Mouse (Mus musculus): Measurements from ENCODE around the gene Mdm1.
"Not testable (repeated sequence)": the region's sequence is repeated elsewhere in the genome, so short reads cannot be mapped to it uniquely, and the experiment has no call there.

The Mdm1 gene

DNA sequence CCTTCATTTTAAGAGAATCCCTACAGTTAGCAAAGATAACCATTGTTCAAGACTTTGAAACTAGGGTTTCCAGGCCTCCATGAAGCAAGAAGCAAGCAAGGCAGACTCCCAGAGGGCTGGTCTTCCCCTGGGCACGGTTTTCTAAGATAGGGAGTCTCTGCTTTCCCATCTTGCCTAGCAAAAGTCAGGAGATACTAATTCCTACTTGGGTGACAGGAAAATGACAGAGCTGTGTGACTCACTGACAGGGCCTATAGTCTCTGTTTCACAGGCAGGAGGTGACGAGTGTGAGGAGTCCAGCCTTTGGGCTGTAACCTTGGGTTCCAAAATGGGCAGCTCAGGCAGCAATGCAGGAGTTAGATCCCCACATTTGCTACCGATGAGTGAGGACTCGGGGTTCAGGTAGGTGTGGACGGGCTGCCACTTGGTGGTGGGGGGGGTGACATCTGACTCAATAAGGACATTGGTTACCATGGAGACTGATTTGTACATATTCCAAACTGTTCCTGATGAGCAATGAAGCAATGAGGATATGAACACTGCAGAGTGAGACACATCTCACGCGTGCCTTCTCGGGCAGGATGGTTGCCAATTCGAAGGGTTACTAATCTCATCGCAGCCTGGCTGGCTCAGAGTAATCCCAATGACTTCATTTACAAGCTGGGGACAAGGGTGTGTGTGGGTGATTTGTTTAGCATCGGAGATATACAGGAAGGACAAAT lies 19.0 kb upstream of the Mdm1 start:
- no peak for DNase-seq (ENCODE audit: low spot score in 2 of 2)

DNA sequence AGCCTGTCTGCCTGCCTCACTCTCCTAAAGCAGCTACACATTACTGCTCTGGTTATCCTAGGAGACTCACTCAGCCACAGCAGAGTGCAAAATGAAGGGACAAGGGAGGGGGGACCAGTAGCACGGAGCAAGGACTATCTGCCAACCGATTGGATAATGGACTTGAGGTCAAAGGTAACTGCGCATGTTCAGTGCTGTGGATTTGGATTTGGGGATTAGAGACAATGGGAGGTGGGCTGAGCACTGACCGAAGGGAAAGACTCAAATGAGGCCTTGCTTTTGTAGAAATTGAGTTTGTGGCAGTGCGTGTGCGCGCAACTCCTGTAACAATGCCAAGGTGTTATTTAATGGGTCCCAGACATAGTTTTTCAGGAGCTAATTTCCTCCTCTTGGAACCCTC lies 16.4 kb upstream of the Mdm1 start:
- no peak for DNase-seq (ENCODE audit: low spot score in 2 of 2)

DNA sequence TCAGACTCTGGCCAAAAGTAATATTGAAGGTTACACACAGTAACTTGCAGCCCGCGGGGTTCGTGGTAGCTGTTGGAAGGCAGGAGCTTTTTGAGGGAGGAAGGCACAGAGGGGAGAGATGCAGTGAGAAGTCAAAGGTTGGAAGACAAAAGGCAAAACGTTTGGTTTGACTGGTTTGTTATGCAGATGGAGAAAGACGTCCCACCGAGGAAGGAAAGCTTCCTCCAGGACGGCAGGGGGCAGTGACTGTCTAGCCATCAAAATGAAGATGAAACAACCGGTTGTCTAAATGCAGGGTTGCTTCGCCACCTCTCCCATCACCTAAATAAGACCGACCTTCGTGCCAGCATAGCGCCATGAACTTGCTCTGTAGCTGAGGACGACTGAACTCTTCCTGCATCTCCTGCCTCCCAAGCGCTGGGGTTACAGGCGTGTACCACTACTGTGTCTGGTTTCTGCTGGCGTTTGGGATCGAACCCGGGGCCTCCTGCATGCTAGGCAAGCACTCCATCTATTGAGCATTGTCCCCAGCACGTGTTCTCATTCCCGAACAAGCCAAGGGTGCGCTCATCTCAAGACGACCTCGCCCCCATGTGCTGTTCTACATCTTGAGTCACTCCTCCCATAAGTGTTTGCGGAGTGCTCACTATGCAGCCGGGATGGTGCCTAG lies 15.7 kb upstream of the Mdm1 start:
- DNase-seq (ENCODE audit: low spot score in 2 of 2) = no peak

DNA sequence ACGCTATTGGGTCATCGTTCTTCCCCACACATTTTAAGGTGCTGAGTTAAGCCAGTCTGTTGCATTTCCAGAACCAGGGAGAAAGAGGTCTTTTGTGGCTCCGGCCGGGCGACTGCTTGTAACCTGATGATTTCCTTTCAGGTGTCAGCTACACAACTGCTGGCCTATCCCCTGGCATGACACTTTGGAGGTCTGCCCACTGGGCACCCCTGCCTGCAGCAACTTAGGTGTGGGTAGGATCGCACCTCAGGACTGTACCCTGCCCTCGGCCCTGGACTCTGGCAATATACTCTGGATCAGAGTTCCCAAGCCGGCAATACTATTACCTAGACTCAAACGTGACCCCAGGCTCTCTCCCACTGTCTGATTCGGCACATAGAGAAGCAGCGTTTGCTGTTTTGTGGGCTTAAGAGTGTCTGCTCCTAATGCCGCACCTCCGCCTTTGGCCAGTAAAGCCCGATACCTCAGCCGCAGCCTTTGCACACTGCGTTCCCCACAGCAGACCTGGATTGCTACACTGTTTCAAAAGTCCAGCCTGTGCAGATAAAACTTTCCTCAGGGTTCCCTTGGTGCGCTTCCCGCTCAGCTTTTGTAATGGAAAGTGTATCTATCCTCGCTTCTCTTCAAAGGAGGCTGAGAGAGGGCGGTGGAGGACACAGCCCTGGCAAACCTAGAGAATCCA lies 12.5 kb upstream of the Mdm1 start:
- no peak for DNase-seq (ENCODE audit: low spot score in 2 of 2)

DNA sequence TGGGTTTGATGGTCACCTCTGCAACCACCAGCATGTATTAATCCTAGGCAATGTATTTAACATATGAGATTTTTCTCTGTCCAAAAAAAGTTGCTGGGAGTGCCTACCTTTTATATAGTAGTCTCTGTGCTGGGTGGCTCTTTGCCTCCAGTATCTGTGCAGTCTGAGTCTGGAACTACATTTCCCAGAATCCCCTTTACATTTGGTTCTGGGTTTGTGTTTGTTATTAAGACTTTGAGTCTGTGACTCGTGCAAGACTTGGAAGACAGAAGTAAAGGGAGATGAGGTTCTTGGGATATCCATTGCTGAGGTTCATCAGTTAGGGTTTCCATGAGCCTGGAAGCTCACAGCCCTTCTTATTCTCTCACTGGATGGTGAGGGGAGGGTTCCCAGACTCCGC lies 11.6 kb upstream of the Mdm1 start:
- no peak for DNase-seq (ENCODE audit: low spot score in 2 of 2)

- DNase-seq (ENCODE audit: low spot score in 2 of 2) = peak in 1 of 2 experiments; percentile 43
Measured at GRCm38 (mm10) chr10:118132993-118133392, 8.6 kb upstream of the Mdm1 start.

GRCm38 (mm10) chr10:118138508-118138907 lies 3.1 kb upstream of the Mdm1 start:
- no peak for DNase-seq (ENCODE audit: low spot score in 2 of 2)

DNA sequence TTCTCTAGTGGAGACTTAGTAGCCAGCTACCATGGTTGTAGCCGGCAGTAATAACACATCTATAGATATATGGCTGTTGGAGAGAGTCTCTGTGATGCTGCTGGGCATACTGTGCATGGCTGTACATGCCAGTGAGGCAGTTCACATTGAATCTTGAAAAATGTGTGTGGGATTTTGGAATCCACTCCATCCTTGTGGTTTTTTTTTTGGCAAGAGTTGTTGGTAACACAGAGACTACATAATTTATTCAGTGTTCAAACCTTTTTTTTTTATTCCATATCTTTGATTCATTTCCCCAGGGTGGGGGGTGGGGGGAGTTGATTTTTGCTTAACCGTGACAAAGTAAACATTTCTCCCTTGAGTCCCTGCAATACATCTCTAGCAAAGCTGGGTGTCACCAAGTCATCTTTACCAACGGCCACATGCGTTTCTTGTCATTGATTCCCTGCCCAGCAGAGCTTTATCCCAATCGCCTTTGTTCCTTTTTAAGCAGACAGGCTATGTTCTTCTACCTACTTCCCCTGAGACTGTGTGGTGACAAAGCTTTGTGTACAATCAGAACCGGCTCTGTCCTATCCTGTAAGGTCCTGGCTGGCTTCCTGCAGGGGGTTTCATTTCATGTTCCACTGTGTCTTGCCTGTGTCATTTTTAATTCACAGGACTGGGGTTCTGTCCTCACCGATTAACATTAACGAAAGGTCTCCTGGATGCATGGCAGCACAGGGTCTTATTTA lies 1.6 kb upstream of the Mdm1 start:
- no peak for DNase-seq (ENCODE audit: low spot score in 2 of 2)

GRCm38 (mm10) chr10:118141884-118142801 lies 532 bp downstream of the Mdm1 start:
- no peak for DNase-seq (ENCODE audit: low spot score in 2 of 2)

DNA sequence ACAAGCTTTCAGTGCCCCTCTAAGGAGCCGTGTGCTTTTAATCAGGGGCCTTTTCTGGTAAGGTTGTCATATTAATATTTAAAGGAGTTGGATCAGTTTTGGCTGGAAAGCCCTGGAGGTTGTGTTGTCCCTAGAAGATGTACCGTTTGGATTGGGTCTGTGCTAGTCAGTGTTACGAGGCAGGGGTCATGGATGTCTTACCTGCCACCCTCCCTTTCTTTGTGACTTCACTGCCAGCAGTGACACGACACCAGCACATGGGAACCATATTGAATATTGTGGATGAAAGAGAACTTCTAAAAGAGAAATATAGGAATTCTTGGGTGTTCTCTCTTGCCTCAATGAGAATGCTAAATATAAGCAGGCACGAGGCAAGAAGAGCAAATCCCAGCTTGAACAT lies 7.8 kb downstream of the Mdm1 start:
- no peak for DNase-seq (ENCODE audit: low spot score in 2 of 2)

DNA sequence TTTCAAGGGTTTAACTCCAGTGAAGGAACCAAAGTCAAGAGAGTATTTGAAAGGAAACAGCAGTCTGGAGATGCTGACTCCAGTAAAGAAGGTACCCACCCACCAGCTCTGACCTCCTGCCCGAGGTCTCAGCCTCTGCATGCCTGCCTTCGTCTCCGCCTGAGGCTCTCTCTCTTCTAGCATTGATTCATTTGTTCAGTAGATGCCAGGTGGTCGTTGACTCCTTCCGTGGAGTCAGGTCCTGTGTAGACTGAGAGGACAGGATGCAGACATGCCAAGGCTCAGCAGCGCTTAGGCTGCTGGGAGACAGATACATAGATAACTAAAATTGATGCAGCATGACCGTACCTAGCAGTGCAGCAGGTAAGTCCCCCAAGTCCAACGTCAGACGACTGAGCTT lies 9.3 kb downstream of the Mdm1 start:
- DNase-seq (ENCODE audit: low spot score in 2 of 2) = no peak

DNA sequence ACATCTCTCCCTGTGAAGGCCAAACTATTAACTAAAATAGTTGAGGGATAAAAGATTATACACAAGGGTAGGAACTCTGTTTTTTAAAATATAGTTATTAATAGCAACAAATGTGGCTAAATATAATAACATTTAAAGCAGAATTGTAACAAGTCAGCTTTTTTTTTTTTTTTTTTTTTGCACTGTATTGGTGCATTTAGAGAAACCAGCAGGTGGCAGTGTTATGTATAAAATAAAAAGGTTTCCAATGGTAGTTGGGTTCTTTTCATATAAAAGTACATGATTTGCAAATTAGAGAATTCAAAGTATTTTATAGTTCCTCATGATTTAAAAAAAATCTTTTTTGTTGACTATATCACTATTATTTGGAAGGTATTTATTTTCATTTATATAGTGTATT lies 14.3 kb downstream of the Mdm1 start:
- DNase-seq (ENCODE audit: low spot score in 2 of 2) = no peak

GRCm38 (mm10) chr10:118161131-118161530 lies 19.5 kb downstream of the Mdm1 start:
- DNase-seq (ENCODE audit: low spot score in 2 of 2) = no peak

DNA sequence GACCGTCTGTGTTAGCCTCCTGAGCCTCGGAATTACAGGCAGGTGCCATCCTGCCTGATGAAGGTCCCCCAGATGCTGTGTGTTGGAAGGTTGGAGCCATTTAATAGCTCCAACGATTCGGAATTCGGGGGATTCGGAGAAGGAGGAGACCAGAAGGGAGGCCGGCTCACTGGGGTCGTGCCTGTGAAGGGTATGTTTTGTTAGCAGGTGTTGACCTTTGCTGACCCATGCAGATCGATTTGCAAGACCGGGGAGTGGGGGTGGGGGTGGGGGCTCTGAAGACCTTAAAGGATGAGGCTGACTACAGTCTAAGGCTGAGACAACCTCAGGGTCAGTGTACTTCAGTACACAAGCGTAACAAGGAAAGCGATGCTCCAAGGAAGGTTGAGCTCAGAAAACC lies 27.6 kb downstream of the Mdm1 start:
- DNase-seq (ENCODE audit: low spot score in 2 of 2) = no peak

DNA sequence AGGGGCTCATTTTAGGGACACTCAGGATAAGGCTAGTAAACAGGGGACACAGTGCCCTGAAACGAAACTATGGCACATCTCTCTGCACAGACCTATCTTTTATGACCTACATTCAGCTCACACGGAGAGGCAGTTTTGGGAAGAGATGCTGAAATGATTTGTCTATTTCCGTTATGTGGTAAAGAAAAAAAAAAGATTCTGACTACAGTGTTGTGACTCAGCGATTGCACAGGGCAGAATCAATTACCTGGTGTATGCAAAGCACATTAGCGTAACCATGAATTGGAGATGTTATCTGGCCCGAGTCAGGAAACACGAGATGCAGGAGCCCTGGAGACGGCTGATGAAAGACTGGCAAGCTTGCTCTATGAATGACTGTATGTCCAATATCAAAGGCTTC lies 30.8 kb downstream of the Mdm1 start:
- no peak for DNase-seq (ENCODE audit: low spot score in 2 of 2)

DNA sequence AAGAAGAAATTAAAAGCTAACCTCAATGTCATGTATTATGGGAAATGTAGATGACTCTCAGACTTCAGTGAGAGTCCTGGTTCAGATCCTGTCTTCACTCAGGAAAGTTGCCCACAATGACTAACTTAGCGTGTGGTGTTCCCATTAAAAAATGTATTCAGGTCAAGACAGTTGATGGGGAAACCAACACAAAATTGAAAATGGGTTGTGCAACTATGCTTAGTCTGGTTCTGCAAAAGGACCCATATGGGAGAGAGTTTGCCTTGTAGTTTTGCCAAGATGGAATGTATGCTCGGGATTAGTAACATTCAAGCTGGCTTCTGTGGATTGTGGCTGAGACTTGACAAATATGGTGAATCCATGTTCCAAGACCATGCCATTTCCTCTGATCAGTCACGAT lies 31.3 kb downstream of the Mdm1 start:
- DNase-seq (ENCODE audit: low spot score in 2 of 2) = no peak

DNA sequence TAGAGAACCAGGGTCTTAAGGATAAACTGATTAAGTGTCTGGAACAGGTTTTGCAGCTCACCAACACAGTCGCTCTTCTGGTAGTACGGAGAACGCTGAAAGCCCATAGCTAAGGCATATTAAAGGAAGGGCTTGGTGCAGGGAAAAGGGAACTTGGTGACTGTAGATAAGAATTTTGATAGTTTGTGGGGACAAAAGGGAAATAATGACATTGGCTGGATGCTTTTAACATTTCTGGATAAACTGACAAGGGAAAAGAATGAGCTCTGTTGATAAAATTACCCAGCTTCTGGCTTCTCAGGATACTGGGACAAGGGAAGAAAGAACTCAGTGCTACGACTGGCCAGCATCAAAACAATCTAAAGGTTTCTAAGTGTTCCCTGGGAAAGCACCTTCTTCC lies 33.9 kb downstream of the Mdm1 start:
- not testable (repeated sequence) for DNase-seq (ENCODE audit: low spot score in 2 of 2)

- DNase-seq (ENCODE audit: low spot score in 2 of 2) = no peak
Measured at GRCm38 (mm10) chr10:118178735-118179151, 37.1 kb downstream of the Mdm1 start.

GRCm38 (mm10) chr10:118179265-118179664 lies 37.7 kb downstream of the Mdm1 start:
- no peak for DNase-seq (ENCODE audit: low spot score in 2 of 2)

GRCm38 (mm10) chr10:118195150-118195549 lies 53.5 kb downstream of the Mdm1 start:
- not testable (repeated sequence) for DNase-seq (ENCODE audit: low spot score in 2 of 2)

- no peak for DNase-seq (ENCODE audit: low spot score in 2 of 2)
Measured at GRCm38 (mm10) chr10:118204642-118205041, 63.0 kb downstream of the Mdm1 start, which contains the start of gene Il22. Gene Il22, plus strand, starts transcription at chr10:118204942.
